Mouse (Mus musculus): Measurements from ENCODE around the gene Pecam1. TPM values are rescaled to one million over a fixed set of nuclear protein-coding genes. Genes with fewer than 3 reads are reported as not detected.
A peak's percentile ranks its signal among the peaks of the same experiment; 100 is the strongest.

Gene Pecam1
- polyA plus RNA-seq (2012; rRNA removed), result 56.6 and 57.9 TPM in 2 replicates

- DNase-seq, result peak; percentile 68
- Histone ChIP-seq H3K36me3 (ENCODE audit: control insufficient read depth, insufficient read depth, low read length) (no peaks in the 10 kb centered on the region), H3K27me3 (ENCODE audit: control insufficient read depth, insufficient read depth, low read length) (no peaks in the 10 kb centered on the region), H3K27ac (ENCODE audit: control insufficient read depth, insufficient read depth, low read length) (peak within 1 kb of the TSS; percentile 86), H3K4me3 (ENCODE audit: control insufficient read depth, insufficient read depth, low read length) (peak within 1 kb of the TSS; percentile 48), H3K4me1 (replicated peaks; ENCODE audit: control insufficient read depth, insufficient read depth, low read length) (peaks cover 15% of the 10 kb centered on the region)
- TF ChIP-seq CTCF (IDR thresholded peaks at IDR 0.05; ENCODE audit: borderline replicate concordance, control insufficient read depth, extremely low read depth, insufficient read depth, low read length, poor library complexity), result no peak
- TF ChIP-seq POLR2A (IDR thresholded peaks at IDR 0.05; ENCODE audit: control insufficient read depth, extremely low read depth, insufficient read depth, low read length, poor library complexity), result no peak
- WGBS, result 8% methylated on average over 13 of the region's 13 CpGs
Observed at GRCm38 (mm10) chr11:106750121-106750751, at the start of gene Pecam1. Pecam1 (minus strand) TSS chr11:106750628.

- 83% methylated on average over 9 of the region's 9 CpGs for WGBS
- H3K27me3 ChIP-seq (ENCODE audit: control insufficient read depth, insufficient read depth, low read length), result no peaks in the 10 kb centered on the region
- DNase-seq, result no peak
- no peak for TF ChIP-seq CTCF (IDR thresholded peaks at IDR 0.05; ENCODE audit: borderline replicate concordance, control insufficient read depth, extremely low read depth, insufficient read depth, low read length, poor library complexity)
- H3K36me3 ChIP-seq (ENCODE audit: control insufficient read depth, insufficient read depth, low read length), result peaks cover 62% of the 10 kb centered on the region
- H3K4me1 ChIP-seq (replicated peaks; ENCODE audit: control insufficient read depth, insufficient read depth, low read length), result no peaks in the 10 kb centered on the region
- no peak overlapping the region for H3K27ac ChIP-seq (ENCODE audit: control insufficient read depth, insufficient read depth, low read length)
- no peak overlapping the region for H3K4me3 ChIP-seq (ENCODE audit: control insufficient read depth, insufficient read depth, low read length)
Observed at GRCm38 (mm10) chr11:106795679-106796078, 45.3 kb upstream of the Pecam1 start.

- WGBS, result 79% methylated on average over 4 of the region's 4 CpGs
- peak; percentile 11 for DNase-seq
- H3K4me3 ChIP-seq (ENCODE audit: control insufficient read depth, insufficient read depth, low read length), result no peak overlapping the region
- TF ChIP-seq POLR2A (IDR thresholded peaks at IDR 0.05; ENCODE audit: control insufficient read depth, extremely low read depth, insufficient read depth, low read length, poor library complexity) (no peak), CTCF (IDR thresholded peaks at IDR 0.05; ENCODE audit: borderline replicate concordance, control insufficient read depth, extremely low read depth, insufficient read depth, low read length, poor library complexity) (no peak)
- H3K27ac ChIP-seq (ENCODE audit: control insufficient read depth, insufficient read depth, low read length), result no peak overlapping the region
- H3K36me3 ChIP-seq (ENCODE audit: control insufficient read depth, insufficient read depth, low read length), result peaks cover 43% of the 10 kb centered on the region
- no peaks in the 10 kb centered on the region for H3K27me3 ChIP-seq (ENCODE audit: control insufficient read depth, insufficient read depth, low read length)
- 0 out of 2 replicates have a peak, but pooled peaks cover 2% of the 10 kb centered on the region for H3K4me1 ChIP-seq (replicated peaks; ENCODE audit: control insufficient read depth, insufficient read depth, low read length)
Observed at GRCm38 (mm10) chr11:106793846-106794245, 43.4 kb upstream of the Pecam1 start.

GRCm38 (mm10) chr11:106789649-106790048 is 39.2 kb upstream of the Pecam1 start:
- no peak overlapping the region for H3K27ac ChIP-seq (ENCODE audit: control insufficient read depth, insufficient read depth, low read length)
- WGBS, result 2% methylated on average over 6 of the region's 6 CpGs
- H3K36me3 ChIP-seq (ENCODE audit: control insufficient read depth, insufficient read depth, low read length), result peaks cover 39% of the 10 kb centered on the region
- DNase-seq, result no peak
- no peak for TF ChIP-seq POLR2A (IDR thresholded peaks at IDR 0.05; ENCODE audit: control insufficient read depth, extremely low read depth, insufficient read depth, low read length, poor library complexity)
- TF ChIP-seq CTCF (IDR thresholded peaks at IDR 0.05; ENCODE audit: borderline replicate concordance, control insufficient read depth, extremely low read depth, insufficient read depth, low read length, poor library complexity), result no peak
- peak overlapping the region; percentile 63 for H3K4me3 ChIP-seq (ENCODE audit: control insufficient read depth, insufficient read depth, low read length)
- H3K4me1 ChIP-seq (replicated peaks; ENCODE audit: control insufficient read depth, insufficient read depth, low read length), result 0 out of 2 replicates have a peak, but pooled peaks cover 2% of the 10 kb centered on the region
- H3K27me3 ChIP-seq (ENCODE audit: control insufficient read depth, insufficient read depth, low read length), result no peaks in the 10 kb centered on the region

GRCm38 (mm10) chr11:106788775-106789459 is 38.5 kb upstream of the Pecam1 start, which contains the start of the genes Ddx5 and Cep95:
Ddx5 (minus strand) TSS chr11:106789185.
Cep95 (plus strand) TSS chr11:106789252.
- peak; percentile 99 for DNase-seq
- TF ChIP-seq POLR2A (IDR thresholded peaks at IDR 0.05; ENCODE audit: control insufficient read depth, extremely low read depth, insufficient read depth, low read length, poor library complexity), result peak; percentile 63
- TF ChIP-seq CTCF (IDR thresholded peaks at IDR 0.05; ENCODE audit: borderline replicate concordance, control insufficient read depth, extremely low read depth, insufficient read depth, low read length, poor library complexity), result peak; percentile 44; the same call in 1 of the 2 replicates
- WGBS, result under 1% methylated on average over 58 of the region's 58 CpGs
- H3K36me3 ChIP-seq (ENCODE audit: control insufficient read depth, insufficient read depth, low read length), result peaks cover 39% of the 10 kb centered on the region
- H3K27me3 ChIP-seq (ENCODE audit: control insufficient read depth, insufficient read depth, low read length), result no peaks in the 10 kb centered on the region
- H3K4me3 ChIP-seq (ENCODE audit: control insufficient read depth, insufficient read depth, low read length), result peak within 1 kb of the TSS; percentile 78
- H3K27ac ChIP-seq (ENCODE audit: control insufficient read depth, insufficient read depth, low read length), result peak within 1 kb of the TSS; percentile 89
- 0 out of 2 replicates have a peak, but pooled peaks cover 2% of the 10 kb centered on the region for H3K4me1 ChIP-seq (replicated peaks; ENCODE audit: control insufficient read depth, insufficient read depth, low read length)

GRCm38 (mm10) chr11:106788026-106788774 is 37.8 kb upstream of the Pecam1 start:
- Histone ChIP-seq H3K27ac (ENCODE audit: control insufficient read depth, insufficient read depth, low read length) (peak overlapping the region; percentile 89), H3K27me3 (ENCODE audit: control insufficient read depth, insufficient read depth, low read length) (no peaks in the 10 kb centered on the region), H3K4me1 (replicated peaks; ENCODE audit: control insufficient read depth, insufficient read depth, low read length) (0 out of 2 replicates have a peak, but pooled peaks cover 2% of the 10 kb centered on the region), H3K4me3 (ENCODE audit: control insufficient read depth, insufficient read depth, low read length) (peak overlapping the region; percentile 78), H3K36me3 (ENCODE audit: control insufficient read depth, insufficient read depth, low read length) (peaks cover 44% of the 10 kb centered on the region)
- peak; percentile 97 for TF ChIP-seq POLR2A (IDR thresholded peaks at IDR 0.05; ENCODE audit: control insufficient read depth, extremely low read depth, insufficient read depth, low read length, poor library complexity)
- TF ChIP-seq CTCF (IDR thresholded peaks at IDR 0.05; ENCODE audit: borderline replicate concordance, control insufficient read depth, extremely low read depth, insufficient read depth, low read length, poor library complexity), result no peak
- 1% methylated on average over 79 of the region's 79 CpGs for WGBS
- DNase-seq, result peak; percentile 99

Measured in thymus, adult 2 months (tissue).